Mouse (Mus musculus): Measurements from ENCODE around the gene Dok5.

GRCm38 (mm10) chr2:170758201-170758600, 26.6 kb downstream of the Dok5 start:
- TF ChIP-seq CTCF (IDR thresholded peaks at IDR 0.05; ENCODE audit: low read depth) (no peak), EP300 (optimal IDR thresholded peaks at IDR 0.05) (no peak)
